27 mouse cellular contexts compared by ENCODE assay signal in the genomic region with DNA sequence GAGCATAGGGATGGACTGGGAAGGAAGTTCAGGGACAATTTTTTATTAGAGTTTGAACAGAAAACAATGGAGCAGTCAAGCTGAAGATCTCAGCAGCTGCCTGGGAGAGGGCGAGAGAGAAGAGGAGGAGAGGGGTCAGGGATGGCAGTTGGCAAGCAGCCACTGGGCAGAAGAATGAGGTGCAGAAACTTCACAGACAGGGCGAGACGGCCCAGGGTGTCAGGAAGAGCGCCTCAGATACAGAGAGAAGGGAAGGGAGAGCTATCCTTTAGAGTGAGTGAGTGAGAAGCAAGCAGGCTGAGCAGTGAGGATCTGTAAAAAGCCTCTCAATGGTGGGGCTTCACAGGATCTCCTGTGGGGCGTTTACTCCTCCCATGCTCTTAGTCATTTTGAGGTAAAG.
DNase-seq lines count a peak whose midpoint lies in the region; ATAC-seq and TF ChIP-seq lines count a peak whose summit lies in the region.
"Had no signal": no experiment of that assay in that cellular context is flagged by ENCODE, and none has a peak within 500 bp of the region (broad histone marks: within the 10 kb centered on the region; RNA-seq: fewer than 3 reads in every experiment).

No protein-coding gene starts in this region.

- DNase-seq in heart, adult 11 months: peak; percentile 58
- no peak for DNase-seq in heart, postnatal 36 days
- DNase-seq in heart, postnatal 14 days: no peak
- DNase-seq in lung, embryonic 14.5 days: peak; percentile 57
- no peak for DNase-seq in lung, adult 18-20 months
- DNase-seq: cerebellum, adult 11 months; cerebellum, adult 9-10 months; cerebellum, postnatal 36 days; gastrocnemius, postnatal 25 days; heart, adult 2 months; heart, postnatal 4 days; layer of hippocampus, postnatal 36 days; left cerebral cortex, postnatal 4 days; liver, embryonic 13.5 days; right cerebral cortex, postnatal 4 days; thymus, postnatal 4 days had no signal

- no peak for ATAC-seq in heart, embryonic 16.5 days (replicated peaks; ENCODE audit: extremely low read depth, insufficient read depth, low FRiP score)
- ATAC-seq in lung, embryonic 14.5 days (ENCODE audit: insufficient read depth): peak; percentile 69; the same call in 1 of the 2 replicates
- ATAC-seq: CD4-positive, CD25-positive, alpha-beta regulatory T cell, adult 4 months; forebrain, embryonic 15.5 days; intestine, embryonic 16.5 days; midbrain, embryonic 16.5 days had no signal

- H3K4me2 ChIP-seq in heart, embryonic 16.5 days (ENCODE audit: low read depth, low read length): no peak overlapping the region
- no peak overlapping the region for H3K4me2 ChIP-seq in lung, embryonic 14.5 days
- H3K4me2 ChIP-seq: embryonic facial prominence, embryonic 12.5 days; forebrain, embryonic 15.5 days; hindbrain, embryonic 13.5 days; kidney, embryonic 15.5 days; liver, embryonic 13.5 days; lung, embryonic 15.5 days; midbrain, embryonic 11.5 days had no signal

- H3K9ac ChIP-seq in heart, embryonic 16.5 days (ENCODE audit: low read length): no peak overlapping the region
- no peak overlapping the region for H3K9ac ChIP-seq in lung, embryonic 14.5 days
- H3K9ac ChIP-seq: embryonic facial prominence, embryonic 12.5 days; forebrain, embryonic 15.5 days; hindbrain, embryonic 13.5 days; kidney, embryonic 15.5 days; liver, embryonic 13.5 days; lung, embryonic 15.5 days had no signal

- H3K27ac ChIP-seq in heart, embryonic 16.5 days (ENCODE audit: low read length): peak overlapping the region; percentile 35; the same call in 1 of the 2 replicates
- no peak overlapping the region for H3K27ac ChIP-seq in lung, embryonic 14.5 days (ENCODE audit: low read depth)
- H3K27ac ChIP-seq: embryonic facial prominence, embryonic 12.5 days; forebrain, embryonic 10.5 days; forebrain, embryonic 15.5 days; heart, adult 2 months; hindbrain, embryonic 13.5 days; kidney, embryonic 15.5 days; liver, embryonic 13.5 days; lung, embryonic 15.5 days had no signal

- H3K4me1 ChIP-seq in heart, embryonic 16.5 days (ENCODE audit: control insufficient read depth, insufficient read depth, low read length): peaks cover 38% of the 10 kb centered on the region
- no peaks in the 10 kb centered on the region; the same call in 1 of the 2 replicates for H3K4me1 ChIP-seq in lung, embryonic 14.5 days (ENCODE audit: insufficient read depth)
- H3K4me1 ChIP-seq: liver, embryonic 13.5 days had no signal

- H3K9me3 ChIP-seq in heart, embryonic 16.5 days (replicated peaks; ENCODE audit: control insufficient read depth, low read length): peaks cover 5% of the 10 kb centered on the region
- H3K9me3 ChIP-seq in lung, embryonic 14.5 days (ENCODE audit: low read depth, low read length): peaks cover 2% of the 10 kb centered on the region; the same call in 1 of the 2 replicates
- H3K9me3 ChIP-seq: embryonic facial prominence, embryonic 12.5 days; forebrain, embryonic 10.5 days; forebrain, embryonic 15.5 days; kidney, embryonic 15.5 days; liver, embryonic 13.5 days; lung, embryonic 15.5 days had no signal

- peaks cover 2% of the 10 kb centered on the region; the same call in 1 of the 2 replicates for H3K36me3 ChIP-seq in heart, embryonic 16.5 days (ENCODE audit: control insufficient read depth, insufficient read depth)
- H3K36me3 ChIP-seq in lung, embryonic 14.5 days (ENCODE audit: insufficient read depth): no peaks in the 10 kb centered on the region
- H3K36me3 ChIP-seq: embryonic facial prominence, embryonic 12.5 days; forebrain, embryonic 10.5 days; forebrain, embryonic 15.5 days; hindbrain, embryonic 13.5 days; kidney, embryonic 15.5 days; liver, embryonic 13.5 days; lung, embryonic 15.5 days had no signal

- no peak overlapping the region for H3K4me3 ChIP-seq in heart, embryonic 16.5 days (ENCODE audit: low read length)
- H3K4me3 ChIP-seq in lung, embryonic 14.5 days (ENCODE audit: low read depth, low read length): no peak overlapping the region
- H3K4me3 ChIP-seq: embryonic facial prominence, embryonic 12.5 days; forebrain, embryonic 10.5 days; forebrain, embryonic 15.5 days; heart, adult 2 months; hindbrain, embryonic 13.5 days; kidney, embryonic 15.5 days; liver, embryonic 13.5 days; lung, embryonic 15.5 days had no signal

- intact Hi-C loops in heart, postnatal 36 days (cut with DNase I): no loop called here
- intact Hi-C loops in heart, postnatal 14 days (cut with DNase I): no loop called here

- 22% methylated on average over 5 of the region's 5 CpGs for WGBS in heart, embryonic 16.5 days
- 23% methylated on average over 5 of the region's 5 CpGs for WGBS in lung, embryonic 14.5 days

- H3K27me3 ChIP-seq in heart, embryonic 16.5 days (ENCODE audit: control insufficient read depth, insufficient read depth, low read length): no peaks in the 10 kb centered on the region
- no peaks in the 10 kb centered on the region for H3K27me3 ChIP-seq in lung, embryonic 14.5 days (ENCODE audit: insufficient read depth, low read length)
- H3K27me3 ChIP-seq: embryonic facial prominence, embryonic 12.5 days; forebrain, embryonic 15.5 days; kidney, embryonic 15.5 days; liver, embryonic 13.5 days; lung, embryonic 15.5 days had no signal

- TF ChIP-seq CTCF in lung, embryonic 14.5 days (IDR thresholded peaks at IDR 0.05; ENCODE audit: low read depth): no peak

Comparison
In these comparisons a context has a peak if more than half of its experiments do, and no peak if none do; other contexts are left out.
1. DNase-seq: peak in heart, adult 11 months (single experiment) and lung, embryonic 14.5 days (single experiment); none in heart, postnatal 36 days (0 of 2), heart, postnatal 14 days (0 of 2) and lung, adult 18-20 months (0 of 2).